Mouse (Mus musculus) frontal cortex, postnatal 36 days (tissue): ENCODE measurements around the gene Slc27a1.

Source experiments
- DNase-seq, 2 experiments: peaks; one replicate each; pipeline ENCODE4 v3.0.0; 2022; ENCODE audit warnings: low spot score in 2 of 2

The Slc27a1 gene

GRCm38 (mm10) chr8:71580201-71580600, 11.5 kb downstream of the Slc27a1 start:
- no peak for DNase-seq

- DNase-seq, result no peak
These were observed 18.2 kb downstream of the Slc27a1 start for GRCm38 (mm10) chr8:71586891-71587290.

GRCm38 (mm10) chr8:71588762-71589161, 20.1 kb downstream of the Slc27a1 start:
- DNase-seq, result no peak

- no peak for DNase-seq
These were observed 22.3 kb downstream of the Slc27a1 start for GRCm38 (mm10) chr8:71591017-71591416.

GRCm38 (mm10) chr8:71591471-71592373, 23.0 kb downstream of the Slc27a1 start, which contains the start of gene Pgls:
Gene Pgls (plus strand): TSS chr8:71592176.
- DNase-seq, result peak; percentile 98 to 99

GRCm38 (mm10) chr8:71592374-71593170, 23.9 kb downstream of the Slc27a1 start:
- peak; percentile 91 to 93 for DNase-seq

- no peak for DNase-seq
These were observed 25.1 kb downstream of the Slc27a1 start for GRCm38 (mm10) chr8:71593556-71594323.

GRCm38 (mm10) chr8:71594324-71594722, 25.6 kb downstream of the Slc27a1 start:
- no peak for DNase-seq

- peak; percentile 89 to 90 for DNase-seq
These were observed 27.2 kb downstream of the Slc27a1 start for GRCm38 (mm10) chr8:71595862-71596261.

- no peak for DNase-seq
These were observed 27.7 kb downstream of the Slc27a1 start for GRCm38 (mm10) chr8:71596384-71596783.

GRCm38 (mm10) chr8:71596798-71597197, 28.1 kb downstream of the Slc27a1 start:
- DNase-seq, result no peak

- no peak for DNase-seq
These were observed 28.8 kb downstream of the Slc27a1 start, which contains the start of gene Fam129c for GRCm38 (mm10) chr8:71597451-71597850. Gene Fam129c (plus strand): TSS chr8:71597648.

GRCm38 (mm10) chr8:71598375-71598774, 29.7 kb downstream of the Slc27a1 start:
- no peak for DNase-seq

- no peak for DNase-seq
These were observed 30.2 kb downstream of the Slc27a1 start for GRCm38 (mm10) chr8:71598841-71599240.

- no peak for DNase-seq
These were observed 33.4 kb downstream of the Slc27a1 start for GRCm38 (mm10) chr8:71601939-71602665.

GRCm38 (mm10) chr8:71602666-71603334, 34.1 kb downstream of the Slc27a1 start:
- no peak for DNase-seq

- no peak for DNase-seq
These were observed 35.3 kb downstream of the Slc27a1 start for GRCm38 (mm10) chr8:71604021-71604420.

- DNase-seq, result peak; percentile 97 to 98
These were observed 42.4 kb downstream of the Slc27a1 start, which contains the start of gene Colgalt1 for GRCm38 (mm10) chr8:71610822-71611651. Gene Colgalt1 (plus strand): TSS chr8:71610998.

GRCm38 (mm10) chr8:71612141-71612540, 43.5 kb downstream of the Slc27a1 start:
- no peak for DNase-seq
